Mouse (Mus musculus): ENCODE measurements around the gene Ankrd24.
"Not testable (repeated sequence)": the region's sequence is repeated elsewhere in the genome, so short reads cannot be mapped to it uniquely, and the experiment has no call there.

Gene Ankrd24

DNA sequence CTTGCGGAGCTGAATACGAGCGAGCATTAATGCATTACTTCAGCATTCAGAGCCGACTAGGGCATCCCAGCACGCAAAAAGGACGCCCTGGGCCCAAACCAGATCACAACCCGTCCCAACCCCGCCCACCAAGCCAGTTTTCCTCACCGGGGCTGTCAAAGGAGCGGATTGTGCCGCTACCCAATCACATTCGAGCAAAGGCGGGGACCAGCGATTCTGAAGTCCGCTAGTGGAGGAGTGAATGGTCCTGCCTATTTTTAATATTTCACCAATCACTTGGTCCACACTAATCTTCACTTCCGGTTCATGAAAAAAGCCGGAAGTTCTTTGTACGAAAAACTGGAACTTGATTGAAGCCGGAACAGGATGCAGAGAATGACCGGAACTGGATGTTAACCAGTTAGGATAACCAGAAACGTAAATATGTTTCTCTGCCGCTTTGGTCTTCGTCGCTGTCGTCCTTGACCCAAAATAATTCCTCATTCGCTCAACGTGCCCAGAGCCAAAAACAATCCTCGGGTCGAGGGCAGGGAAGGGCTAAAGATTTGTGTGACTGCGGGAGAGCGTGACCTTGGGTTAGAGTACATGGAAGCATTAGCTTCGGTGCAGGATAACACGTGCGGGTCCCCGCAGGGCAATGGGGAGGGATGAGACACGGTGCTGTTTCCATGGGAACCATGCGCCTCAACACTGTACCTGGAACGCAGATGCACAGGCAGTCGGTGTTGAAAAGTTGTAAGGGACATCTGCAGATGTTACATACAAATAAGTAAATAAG lies 22.2 kb upstream of the Ankrd24 start, which contains the start of gene BC025920:
Gene BC025920 (plus strand): TSS at position 297 of the 778 bp plus-strand sequence.
- DNase-seq, result peak; percentile 97

DNA sequence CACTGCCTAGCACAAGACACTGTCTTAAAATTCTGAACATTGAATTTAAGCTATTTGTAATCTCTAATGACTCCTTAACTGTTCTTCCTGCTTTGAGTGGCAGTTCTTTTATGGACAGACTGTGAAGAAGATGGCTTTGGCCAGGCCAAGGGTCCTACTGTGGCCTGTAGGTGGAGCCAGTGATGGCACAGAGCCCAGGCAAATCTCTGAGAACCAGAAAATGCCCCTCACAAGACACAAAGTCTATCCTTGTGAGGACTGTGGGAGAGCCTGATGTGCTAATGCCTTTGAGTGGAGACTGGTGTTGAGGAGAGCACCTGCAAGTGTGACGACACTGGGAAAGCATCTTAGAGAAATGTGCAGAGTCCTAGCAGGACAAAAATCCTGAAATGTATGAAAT lies 20.0 kb upstream of the Ankrd24 start:
- no peak for DNase-seq

DNA sequence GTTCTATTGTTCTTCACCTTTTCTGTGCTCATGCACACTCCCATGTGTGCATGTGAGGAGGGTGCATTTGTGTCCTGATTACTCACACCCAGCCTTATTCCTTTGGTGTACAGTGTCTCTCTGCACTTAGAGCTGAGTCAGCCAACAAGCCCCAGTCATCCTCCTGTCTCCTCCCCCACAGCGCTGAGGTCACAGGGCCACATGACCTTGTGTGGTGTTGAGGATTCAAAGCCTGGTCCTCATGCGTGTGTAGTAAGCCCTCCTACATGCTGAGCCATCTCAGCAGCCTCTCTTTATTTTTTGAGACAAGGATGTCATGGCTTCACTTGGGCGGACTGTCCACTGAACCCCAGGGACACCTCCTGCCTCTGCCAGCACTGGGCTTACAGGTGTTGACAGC lies 15.6 kb upstream of the Ankrd24 start:
- DNase-seq, result no peak

DNA sequence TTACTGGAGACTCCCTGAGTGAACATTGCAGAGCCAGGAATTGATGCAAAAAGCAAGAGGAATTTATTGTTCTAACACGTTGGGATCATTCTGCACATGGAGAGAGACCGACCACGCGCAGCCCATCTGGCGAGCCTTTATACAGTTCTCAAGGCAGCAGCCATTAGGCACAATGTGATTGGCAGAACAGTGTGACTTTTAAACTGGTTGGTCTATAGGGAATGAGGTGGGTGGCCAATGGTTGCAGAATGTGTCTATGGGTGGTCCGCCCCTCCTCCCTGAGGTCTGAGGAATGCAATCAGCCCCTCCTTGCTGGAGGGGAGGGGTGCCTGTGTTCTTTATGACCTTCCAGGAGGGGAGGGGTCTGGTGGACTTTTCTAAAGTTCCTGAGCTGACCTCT lies 12.9 kb upstream of the Ankrd24 start:
- peak; percentile 53 for DNase-seq

DNA sequence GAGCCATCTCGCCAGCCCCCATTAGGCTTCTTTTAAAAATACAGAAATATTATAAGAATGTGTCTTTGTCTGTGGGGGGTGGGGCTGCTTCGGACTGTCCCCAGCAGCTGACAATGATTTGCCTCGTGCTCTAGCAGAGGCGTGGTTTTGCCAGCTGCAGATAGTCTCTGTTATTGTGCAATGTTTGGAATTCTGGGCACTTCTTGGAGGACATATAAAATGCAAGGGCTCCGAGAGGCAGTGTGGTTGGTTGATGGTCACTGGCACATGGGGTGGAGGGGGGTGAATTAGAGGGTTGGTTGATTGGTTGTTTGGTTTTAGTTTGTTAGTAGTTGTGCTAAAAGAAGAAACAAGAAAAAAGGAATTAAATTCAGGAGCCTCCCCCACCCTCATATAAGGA lies 8.4 kb upstream of the Ankrd24 start:
- no peak for DNase-seq

DNA sequence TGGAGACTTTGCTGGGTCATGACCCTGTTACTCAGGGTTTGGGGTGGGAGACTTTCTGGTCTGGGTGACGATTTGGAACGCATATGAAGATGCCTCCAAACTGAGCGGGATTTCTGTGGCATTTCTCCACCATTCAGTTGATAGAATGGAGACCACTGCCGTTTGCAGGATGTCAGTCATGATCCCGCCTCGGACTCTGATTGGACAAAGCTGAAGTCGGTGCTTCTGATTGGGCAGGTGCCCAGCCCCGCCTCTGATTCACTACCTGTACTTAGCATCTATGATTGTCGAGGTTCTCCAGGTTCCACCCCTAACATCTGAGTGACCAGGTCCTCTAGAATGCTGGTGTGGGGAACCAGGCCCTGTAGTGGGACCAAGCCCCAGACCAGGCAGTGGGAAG lies 7.6 kb upstream of the Ankrd24 start:
- DNase-seq, result no peak

DNA sequence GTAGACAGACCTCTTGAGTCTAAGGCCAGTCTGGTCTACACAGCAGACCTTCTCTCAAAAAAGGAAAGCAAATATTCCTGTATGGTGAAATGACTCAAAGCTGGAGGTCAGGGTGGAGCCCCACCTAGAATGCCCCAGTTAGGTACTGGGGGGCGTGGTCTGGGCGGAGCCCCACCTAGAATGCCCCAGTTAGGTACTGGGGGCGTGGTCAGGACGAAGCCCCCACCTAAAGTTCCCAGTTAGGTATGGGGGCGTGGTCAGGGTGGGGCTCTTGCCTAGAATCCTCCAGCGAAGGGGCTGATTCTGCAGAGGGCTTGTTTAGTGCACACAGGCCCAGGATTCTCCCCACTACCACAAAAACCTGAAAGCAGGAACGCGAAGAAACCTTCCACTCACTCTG lies 4.9 kb upstream of the Ankrd24 start:
- no peak for DNase-seq

DNA sequence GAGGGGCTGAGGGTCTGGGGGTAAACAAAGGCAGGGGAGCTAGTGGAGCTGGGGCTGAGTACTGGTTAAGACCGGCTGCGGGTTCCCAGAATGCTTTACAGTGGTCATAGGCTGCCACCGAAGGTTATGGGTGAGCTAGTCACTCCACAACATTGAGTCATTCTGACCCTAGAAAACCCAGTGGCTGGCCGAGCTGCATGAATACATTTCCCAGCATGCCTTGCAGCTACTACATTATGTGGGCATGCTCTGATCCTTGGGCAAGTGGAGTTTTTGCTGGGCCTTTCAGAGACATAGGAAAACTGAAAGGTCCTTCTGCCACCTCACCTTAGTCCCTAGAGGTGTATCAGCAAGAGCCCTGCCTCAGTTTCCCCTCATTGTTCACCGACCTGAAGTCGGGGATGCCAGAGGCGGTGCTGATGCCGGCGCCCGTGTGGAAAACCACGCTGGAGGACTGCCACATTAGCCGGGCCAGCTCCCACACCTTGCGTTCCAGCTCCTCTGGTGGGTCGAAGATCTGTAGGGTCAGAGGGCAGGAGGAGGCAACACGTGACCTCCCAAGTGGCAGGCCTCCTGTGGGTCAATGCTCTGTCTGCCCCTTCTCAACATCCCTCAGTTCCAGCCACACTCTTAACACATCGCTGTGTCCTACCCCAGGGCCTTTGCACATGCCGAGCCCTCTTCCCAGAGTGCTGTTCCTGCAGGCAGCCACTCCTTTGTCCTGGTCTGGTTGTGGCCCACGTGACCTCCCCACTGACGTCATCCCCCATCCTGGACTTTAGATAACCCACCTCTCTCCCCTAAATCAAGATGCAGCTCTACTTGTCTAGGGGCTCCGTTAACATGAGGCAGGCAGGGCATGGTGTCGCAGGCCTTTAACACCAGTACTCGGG lies 2.0 kb upstream of the Ankrd24 start:
- peak; percentile 14 for DNase-seq

DNA sequence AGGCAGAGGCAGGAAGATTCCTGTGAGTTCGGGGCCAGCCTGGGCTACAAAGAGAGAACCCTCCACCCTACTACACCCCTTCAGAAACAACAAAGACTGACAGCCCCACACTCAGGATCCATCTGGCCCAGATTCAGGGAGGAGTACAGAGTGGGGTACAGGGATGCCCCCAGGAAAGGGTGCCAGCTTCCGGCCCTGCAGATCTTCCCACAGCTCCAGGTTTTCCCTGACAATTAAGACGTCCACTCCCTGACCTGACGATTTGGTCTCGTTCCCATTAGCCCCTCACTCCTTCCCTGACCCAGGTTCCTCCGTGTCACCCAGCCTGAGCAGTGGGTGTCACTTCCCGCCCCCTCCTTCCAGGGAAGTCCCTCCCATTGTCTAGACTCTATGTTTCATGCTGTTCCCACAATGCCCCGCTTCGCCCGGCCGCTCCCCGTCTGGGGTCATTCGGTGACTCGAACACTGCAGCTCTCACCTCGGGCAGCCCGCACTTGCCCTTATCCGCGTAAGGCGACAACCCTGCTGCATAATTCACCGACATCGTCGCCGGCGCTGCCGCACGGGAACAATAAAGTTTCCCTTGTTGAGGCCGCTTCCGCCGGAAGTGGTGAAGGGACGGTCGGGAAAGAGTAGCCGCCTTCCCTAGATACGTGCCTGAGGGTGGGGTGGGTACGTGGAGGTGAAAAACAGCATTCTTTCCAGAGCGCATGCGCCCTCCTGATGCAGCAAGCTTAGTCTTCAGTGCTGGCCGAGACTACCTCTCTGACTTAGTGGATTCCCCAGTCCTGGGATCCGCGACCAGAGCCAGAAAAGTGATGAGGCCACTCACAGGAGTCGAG lies 1.1 kb upstream of the Ankrd24 start, which contains the start of gene Sirt6:
Gene Sirt6 (minus strand): TSS at position 804 of the 842 bp plus-strand sequence.
- peak; percentile 97 for DNase-seq

DNA sequence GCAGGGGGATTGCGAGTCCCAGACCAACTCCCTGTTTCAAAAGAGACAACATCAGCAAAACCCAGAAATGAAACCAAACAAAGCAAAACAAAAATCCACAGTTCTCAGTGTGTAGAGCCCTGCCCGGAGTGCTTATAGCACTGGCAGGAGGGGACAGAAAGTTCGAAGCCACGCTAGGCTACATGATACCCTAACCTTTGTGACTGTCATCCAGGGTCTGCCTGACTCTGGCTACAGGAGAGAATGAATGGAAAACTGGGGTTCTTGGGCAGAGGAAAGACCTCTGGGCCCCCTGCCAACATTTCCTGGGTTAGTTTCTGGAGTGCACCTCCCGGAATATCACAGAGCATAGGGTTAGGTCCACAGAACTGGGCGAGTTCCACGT lies 512 bp upstream of the Ankrd24 start:
- no peak for DNase-seq

DNA sequence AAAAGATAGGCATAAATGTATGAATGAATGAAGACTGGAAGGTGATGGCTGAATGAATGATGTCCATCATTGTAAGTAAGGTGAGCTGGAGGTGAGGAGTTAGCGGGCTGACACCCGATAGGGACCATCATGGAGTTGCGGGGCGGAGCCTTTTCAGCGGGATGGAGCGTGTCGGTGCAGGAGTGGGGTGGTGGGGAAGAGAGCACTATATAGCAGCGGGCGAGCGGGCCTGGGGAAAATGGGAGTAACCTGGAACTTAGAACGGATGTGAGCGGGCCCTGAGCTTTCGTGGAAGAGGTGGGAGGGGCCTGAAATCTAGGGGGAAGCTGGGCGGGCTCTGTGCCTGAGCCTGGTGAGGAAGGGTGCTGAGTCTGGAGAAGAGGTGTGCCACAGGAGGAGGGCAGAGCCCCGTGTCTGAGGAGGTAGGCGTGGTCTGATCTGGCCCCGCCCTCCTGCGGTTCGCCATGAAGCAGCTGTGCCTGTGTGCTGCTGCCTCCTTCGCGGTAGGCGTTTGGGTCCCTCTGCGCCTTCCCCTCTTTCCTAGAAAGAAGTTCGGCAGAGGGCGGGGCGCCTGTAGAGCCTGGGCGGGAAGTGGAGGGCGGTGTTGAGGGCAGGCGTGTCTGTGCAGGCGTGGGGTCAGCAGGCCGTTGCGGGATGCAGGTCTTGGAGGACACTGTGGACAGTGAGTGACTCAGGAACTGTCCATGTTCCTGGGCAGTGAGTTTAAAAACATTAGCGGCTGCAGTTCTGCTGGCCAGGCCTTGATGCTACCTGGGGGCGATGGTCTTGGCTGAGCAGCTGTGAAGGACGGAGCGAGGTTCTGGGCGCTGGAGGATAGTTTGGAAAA lies 5.1 kb downstream of the Ankrd24 start:
- DNase-seq, result peak; percentile 89

DNA sequence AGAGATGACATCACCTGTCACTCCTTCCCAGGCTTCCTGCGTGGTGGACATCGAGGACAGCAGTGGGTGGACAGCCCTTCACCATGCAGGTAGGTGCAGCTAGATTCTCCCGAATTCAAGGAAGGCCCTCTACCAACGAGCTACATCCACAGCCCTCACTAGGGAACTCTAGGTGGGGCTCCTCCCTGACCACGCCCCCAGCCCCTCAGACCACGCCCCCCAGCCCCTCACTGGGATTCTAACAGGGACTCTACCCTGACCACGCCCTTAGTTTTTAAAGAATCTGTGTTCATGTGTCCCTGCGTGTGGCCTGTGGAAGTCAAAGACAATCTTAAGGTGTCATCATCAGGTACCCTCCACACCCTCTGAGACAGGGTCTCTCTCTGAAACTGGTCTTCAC lies 8.0 kb downstream of the Ankrd24 start:
- DNase-seq, result no peak

DNA sequence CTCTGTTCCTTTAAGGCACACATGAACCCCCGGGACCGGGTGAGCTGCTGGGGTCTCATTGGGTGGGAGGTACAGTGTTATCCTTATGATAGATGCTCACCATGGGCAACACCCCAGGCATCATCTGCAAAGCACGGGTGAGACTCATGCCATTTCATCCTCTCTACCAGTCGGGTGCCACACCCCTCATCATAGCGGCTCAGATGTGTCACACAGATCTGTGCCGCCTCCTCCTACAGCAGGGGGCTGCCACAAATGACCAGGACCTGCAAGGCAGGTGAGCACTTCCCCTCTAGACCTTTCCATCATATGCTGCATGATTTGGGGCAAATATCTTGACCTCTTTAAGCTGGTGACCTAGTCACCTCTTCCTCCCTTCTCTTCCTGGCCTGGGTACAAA lies 9.8 kb downstream of the Ankrd24 start:
- DNase-seq, result no peak

DNA sequence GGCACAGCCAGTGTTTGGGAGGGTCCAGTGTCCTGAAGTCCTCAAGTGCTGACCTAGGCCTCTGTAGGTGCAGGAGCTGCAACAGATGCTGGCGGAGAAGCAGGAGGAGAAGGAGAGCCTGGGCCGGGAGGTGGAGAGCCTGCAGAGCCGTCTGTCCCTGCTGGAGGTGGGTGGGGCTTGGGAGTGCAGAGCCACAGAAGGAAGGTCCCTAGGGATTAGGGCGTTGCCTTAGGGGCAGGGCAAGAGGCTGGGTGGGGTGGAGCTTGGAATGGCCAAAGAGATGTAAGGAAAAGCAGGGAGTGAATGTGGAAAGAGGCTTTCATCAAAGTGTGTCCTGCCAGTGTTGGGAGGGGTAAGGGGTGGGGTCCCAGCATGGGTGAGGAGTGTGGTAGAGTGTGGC lies 12.5 kb downstream of the Ankrd24 start:
- DNase-seq, result not testable (repeated sequence)

DNA sequence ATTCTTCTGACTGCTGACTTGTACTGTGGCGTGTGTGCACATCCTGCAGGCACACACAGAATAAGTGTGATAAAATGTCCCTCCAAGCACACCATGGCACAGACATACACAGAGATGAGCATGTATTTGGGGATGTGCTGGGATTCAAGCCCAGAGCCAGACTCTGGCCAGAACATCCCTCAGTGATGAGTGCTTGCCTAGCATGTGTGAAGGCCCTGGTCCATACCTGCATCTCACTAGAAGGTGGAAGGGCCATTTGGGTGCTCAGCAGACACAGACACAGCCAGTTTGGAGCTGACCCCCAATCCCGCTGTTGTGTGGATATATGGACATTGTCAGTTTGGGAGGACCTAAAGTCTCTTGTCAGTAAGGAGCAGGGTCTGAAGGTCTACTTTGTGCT lies 13.2 kb downstream of the Ankrd24 start:
- no peak for DNase-seq

DNA sequence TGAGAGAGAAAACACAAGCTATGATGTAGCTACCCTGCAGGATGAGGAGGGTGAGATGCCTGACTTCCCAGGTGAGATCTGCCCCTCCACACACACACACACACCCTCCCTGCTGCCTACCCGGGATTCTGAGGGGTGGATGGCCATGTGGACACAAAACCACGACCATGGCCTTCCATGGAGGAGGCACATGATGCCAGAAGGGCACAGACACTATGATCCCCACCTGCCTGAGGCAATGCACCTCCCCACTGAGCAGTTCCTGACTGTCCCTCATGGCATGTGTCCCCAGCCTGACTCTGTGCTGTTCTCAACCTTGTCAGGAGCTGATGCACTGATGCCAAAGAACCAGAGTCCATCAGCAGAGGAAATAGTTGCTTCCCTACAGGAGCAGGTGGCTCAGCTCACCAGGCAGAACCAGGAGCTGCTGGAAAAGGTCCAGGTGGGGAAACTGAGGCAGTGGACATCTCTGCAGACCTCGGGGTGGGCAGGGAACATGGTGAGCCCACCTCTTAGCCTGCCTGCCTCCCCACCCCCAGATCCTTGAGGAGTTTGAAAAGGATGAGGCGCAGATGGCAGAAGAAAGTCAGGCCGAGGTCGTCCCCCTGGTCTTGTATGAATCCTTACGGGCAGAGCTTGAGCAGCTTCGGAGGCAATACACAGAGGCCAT lies 13.8 kb downstream of the Ankrd24 start:
- no peak for DNase-seq

DNA sequence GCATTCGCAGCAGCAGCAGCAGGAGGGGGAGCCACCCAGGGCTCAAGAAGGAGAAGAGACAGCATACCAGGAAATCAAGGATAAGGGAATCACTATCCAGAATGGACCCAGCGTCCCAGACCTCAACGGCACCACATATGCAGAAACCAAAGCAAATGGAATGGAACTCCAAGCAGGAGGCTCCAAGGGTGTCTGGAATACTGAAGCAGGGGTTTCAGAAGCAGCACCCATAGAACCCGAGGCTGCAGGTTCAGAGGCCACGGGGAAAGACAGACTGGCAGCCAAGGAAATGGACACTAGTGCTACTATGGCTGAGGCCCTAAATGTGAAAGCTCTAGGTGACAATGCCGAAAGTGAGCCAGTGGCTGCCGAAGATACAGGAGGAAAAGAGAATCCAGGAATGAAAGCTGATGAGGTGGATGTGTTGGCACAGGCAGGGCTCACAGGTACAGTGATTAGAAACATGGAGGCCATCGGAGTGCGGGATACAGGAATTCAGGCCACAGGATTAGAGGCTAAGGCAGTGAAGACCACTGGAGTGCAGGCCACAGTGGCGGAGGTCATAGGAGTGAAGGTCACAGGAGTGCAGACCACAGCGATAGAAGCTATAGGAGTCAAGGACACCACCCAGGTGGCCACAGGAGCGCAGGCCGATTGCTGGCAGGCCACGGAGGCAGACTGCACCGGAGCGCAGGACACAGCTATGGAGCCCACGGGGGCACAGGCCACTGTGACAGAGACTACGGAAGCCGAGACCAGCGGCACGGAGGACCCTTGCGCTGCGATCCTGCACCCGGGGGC lies 14.5 kb downstream of the Ankrd24 start:
- no peak for DNase-seq

DNA sequence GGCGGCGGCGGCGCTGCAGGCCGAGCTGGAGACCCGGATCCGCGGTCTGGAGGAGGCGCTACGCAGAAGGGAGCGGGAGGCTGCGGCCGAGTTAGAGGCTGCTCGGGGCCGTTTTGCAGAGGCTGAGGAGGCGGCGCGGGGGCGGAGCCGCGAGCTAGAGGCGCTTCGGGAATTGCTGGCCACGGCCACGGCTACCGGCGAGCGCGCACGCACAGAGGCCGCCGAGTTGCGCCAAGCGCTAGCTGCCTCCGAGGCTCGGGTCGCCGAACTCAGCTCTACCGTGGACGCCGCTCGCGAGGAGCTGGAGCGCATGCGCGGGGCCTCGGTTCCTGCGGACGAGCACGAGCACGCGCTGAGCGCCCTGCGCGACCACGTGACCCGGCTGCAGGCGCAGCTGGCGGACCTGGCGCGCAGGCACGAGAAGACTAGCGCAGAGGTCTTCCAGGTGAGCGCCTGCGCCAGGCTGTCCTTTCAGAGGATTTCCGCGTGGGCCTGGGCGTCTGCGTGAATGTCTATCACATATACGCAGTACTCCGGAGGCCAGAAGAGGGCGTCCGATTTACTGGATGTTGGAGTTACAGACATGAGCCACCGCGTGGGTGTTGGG lies 15.2 kb downstream of the Ankrd24 start:
- peak; percentile 97 for DNase-seq

DNA sequence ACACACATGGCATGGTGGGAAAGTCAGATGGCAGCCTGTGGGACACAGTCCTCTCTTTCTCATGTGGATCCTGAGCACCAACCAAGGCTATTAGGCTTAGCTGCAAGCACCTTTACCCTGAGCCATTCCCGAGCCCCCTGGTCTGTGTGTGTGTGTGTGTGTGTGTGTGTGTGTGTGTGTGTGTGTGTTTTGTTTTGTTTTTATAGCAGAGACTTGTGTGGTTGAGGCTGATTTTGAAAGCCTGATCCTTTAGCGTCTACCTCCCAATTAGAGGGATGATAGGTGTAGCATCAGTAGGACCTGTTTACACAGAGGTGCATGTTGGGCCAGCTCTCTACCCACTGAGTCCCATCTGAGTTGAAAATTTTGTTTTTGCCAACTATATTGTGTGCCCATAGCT lies 15.8 kb downstream of the Ankrd24 start:
- DNase-seq, result no peak

DNA sequence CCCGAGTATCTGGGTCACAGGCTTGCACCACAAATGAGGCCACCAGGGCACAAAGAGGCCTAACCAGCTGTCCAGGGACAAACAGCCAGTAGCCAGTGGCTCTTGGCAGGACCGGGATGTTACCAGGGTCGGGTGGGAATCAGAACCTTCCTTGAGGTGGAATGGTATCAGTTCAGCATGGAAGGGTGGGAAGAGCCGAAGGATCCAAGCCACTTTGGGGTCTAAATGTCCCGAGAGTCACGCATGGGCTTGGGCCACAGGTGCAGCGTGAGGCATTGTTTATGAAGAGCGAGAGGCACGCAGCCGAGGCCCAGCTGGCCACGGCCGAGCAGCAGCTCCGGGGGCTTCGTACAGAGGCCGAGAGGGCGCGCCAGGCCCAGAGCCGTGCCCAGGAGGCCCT lies 16.4 kb downstream of the Ankrd24 start:
- DNase-seq, result no peak
